Mouse (Mus musculus) MEL (cell line): ENCODE results near the gene Kank1. TPM values are rescaled to one million over a fixed set of nuclear protein-coding genes. Genes with fewer than 3 reads are reported as not detected.

ENCODE experiments used
- DNase-seq: peaks from one replicate; pipeline ENCODE4 v3.0.0; 2011; ENCODE audit warnings: low read depth, low spot score
- H3K27ac ChIP-seq: 2 replicates; pipeline ENCODE4 v1.5.1; 2012; ENCODE audit warnings: low read depth, mild to moderate bottlenecking, control low read depth, low read length, moderate library complexity; ENCODE audit not compliant: control insufficient read depth
- H3K27me3 ChIP-seq, 2 experiments: fragments of 150-350 bp in 1 of 2; sonication (generic) in 1 of 2; 2 replicates each; pipeline ENCODE4 v1.6.1; 2012; ENCODE audit warnings: low read length in 2 of 2, mild to moderate bottlenecking in 2 of 2, improper control_type of control experiment in 1 of 2, moderate library complexity in 1 of 2; ENCODE audit not compliant: insufficient read depth in 2 of 2, control insufficient read depth in 1 of 2
- H3K36me3 ChIP-seq, 2 experiments: 2 replicates each; pipeline ENCODE4 v1.6.1; 2012 to 2014; ENCODE audit warnings: low read length in 2 of 2, improper control_type of control experiment in 1 of 2, inconsistent platforms in 1 of 2, mild to moderate bottlenecking in 1 of 2; ENCODE audit not compliant: insufficient read depth in 2 of 2, control insufficient read depth in 1 of 2
- H3K4me1 ChIP-seq, 2 experiments: fragments of 150-350 bp in 1 of 2; sonication (generic) in 1 of 2; 2 replicates each; pipeline ENCODE4 v1.6.1; 2012; ENCODE audit warnings: low read length in 2 of 2, improper control_type of control experiment in 1 of 2, mild to moderate bottlenecking in 1 of 2; ENCODE audit not compliant: insufficient read depth in 2 of 2, control insufficient read depth in 1 of 2
- H3K4me3 ChIP-seq, 2 experiments: fragments of 150-350 bp in 1 of 2; sonication (generic) in 1 of 2; 2 replicates each; pipeline ENCODE4 v1.5.1; 2012; ENCODE audit warnings: low read depth in 2 of 2, low read length in 2 of 2, mild to moderate bottlenecking in 2 of 2, moderate library complexity in 2 of 2, control low read depth in 1 of 2, improper control_type of control experiment in 1 of 2; ENCODE audit not compliant: control insufficient read depth in 1 of 2, insufficient read depth in 1 of 2
- H3K79me2 ChIP-seq: 2 replicates; pipeline ENCODE4 v1.6.1; 2012; ENCODE audit warnings: mild to moderate bottlenecking, low read length, moderate library complexity; ENCODE audit not compliant: control insufficient read depth, poor library complexity, insufficient read depth
- H3K9ac ChIP-seq: 2 replicates; pipeline ENCODE4 v1.6.1; 2012; ENCODE audit warnings: low read depth, mild to moderate bottlenecking, control low read depth, low read length, moderate library complexity; ENCODE audit not compliant: control insufficient read depth, poor library complexity, severe bottlenecking
- H3K9me3 ChIP-seq: fragments of 150-350 bp; sonication (generic); replicated peaks from 2 replicates; pipeline ENCODE4 v1.6.1; 2012; ENCODE audit warnings: mild to moderate bottlenecking, low read length, improper control_type of control experiment, moderate library complexity; ENCODE audit not compliant: insufficient read depth
- CHD1 ChIP-seq: IDR thresholded peaks from 2 replicates; pipeline ENCODE4 v1.6.1; 2012; ENCODE audit warnings: low read depth, mild to moderate bottlenecking, inconsistent platforms, low read length, improper control_type of control experiment
- CHD2 ChIP-seq: IDR thresholded peaks from 2 replicates; pipeline ENCODE4 v1.6.1; 2011; ENCODE audit warnings: low read length, improper control_type of control experiment
- CTCF ChIP-seq, 3 experiments: IDR thresholded peaks in 2 of 3; conservative IDR thresholded peaks in 1 of 3; 2 replicates each; pipeline ENCODE4 v1.5.1; 2011 to 2012; ENCODE audit warnings: low read length in 3 of 3, low read depth in 2 of 3, mild to moderate bottlenecking in 2 of 3, improper control_type of control experiment in 1 of 3, inconsistent platforms in 1 of 3, mixed read lengths in 1 of 3, moderate library complexity in 1 of 3; ENCODE audit not compliant: control insufficient read depth in 1 of 3, insufficient read depth in 1 of 3, poor library complexity in 1 of 3, severe bottlenecking in 1 of 3
- EP300 ChIP-seq, 2 experiments: IDR thresholded peaks; 2 replicates each; pipeline ENCODE4 v1.6.1; 2011; ENCODE audit warnings: improper control_type of control experiment in 2 of 2, low read length in 2 of 2, low read depth in 1 of 2, mild to moderate bottlenecking in 1 of 2
- ETS1 ChIP-seq: IDR thresholded peaks from 2 replicates; pipeline ENCODE4 v1.6.1; 2012; ENCODE audit warnings: low read depth, mild to moderate bottlenecking, inconsistent platforms, low read length, improper control_type of control experiment, moderate library complexity
- GABPA ChIP-seq: IDR thresholded peaks from 2 replicates; pipeline ENCODE4 v1.6.1; 2012; ENCODE audit warnings: low read depth, mild to moderate bottlenecking, inconsistent platforms, low read length, improper control_type of control experiment, moderate library complexity
- HCFC1 ChIP-seq: IDR thresholded peaks from 2 replicates; pipeline ENCODE4 v1.6.1; 2012; ENCODE audit warnings: low read depth, mild to moderate bottlenecking, inconsistent platforms, low read length, improper control_type of control experiment, moderate library complexity
- JUND ChIP-seq: IDR thresholded peaks from 2 replicates; pipeline ENCODE4 v1.6.1; 2011; ENCODE audit warnings: low read depth, mild to moderate bottlenecking, improper control_type of control experiment, low read length
- KAT2A ChIP-seq: conservative IDR thresholded peaks from 2 replicates; pipeline ENCODE4 v1.6.1; 2012; ENCODE audit warnings: low read depth, low read length, improper control_type of control experiment, inconsistent platforms
- MAFK ChIP-seq: IDR thresholded peaks from 2 replicates; pipeline ENCODE4 v1.6.1; 2011; ENCODE audit warnings: low read depth, mild to moderate bottlenecking, low read length, improper control_type of control experiment, borderline replicate concordance
- MEF2A ChIP-seq: IDR thresholded peaks from 2 replicates; pipeline ENCODE4 v1.6.1; 2014; ENCODE audit warnings: low read depth, mild to moderate bottlenecking, inconsistent platforms, low read length, improper control_type of control experiment; ENCODE audit not compliant: poor library complexity, insufficient replicate concordance, severe bottlenecking; ENCODE audit errors: extremely low read depth
- NELFE ChIP-seq: IDR thresholded peaks from 2 replicates; pipeline ENCODE4 v1.6.1; 2011; ENCODE audit warnings: low read depth, low read length, improper control_type of control experiment
- NRF1 ChIP-seq: IDR thresholded peaks from 2 replicates; pipeline ENCODE4 v1.6.1; 2014; ENCODE audit warnings: low read depth, mild to moderate bottlenecking, inconsistent platforms, low read length, improper control_type of control experiment, moderate library complexity; ENCODE audit not compliant: poor library complexity, insufficient read depth, severe bottlenecking
- POLR2AphosphoS2 ChIP-seq: IDR thresholded peaks from 2 replicates; pipeline ENCODE4 v1.6.1; 2011; ENCODE audit warnings: low read length, improper control_type of control experiment
- POLR2AphosphoS5 ChIP-seq: IDR thresholded peaks from 2 replicates; pipeline ENCODE4 v1.6.1; 2012; ENCODE audit warnings: low read depth, borderline replicate concordance, mild to moderate bottlenecking, inconsistent platforms, low read length, moderate library complexity, mixed read lengths
- RAD21 ChIP-seq: IDR thresholded peaks from 2 replicates; pipeline ENCODE4 v1.6.1; 2011; ENCODE audit warnings: mild to moderate bottlenecking, low read depth, low read length, improper control_type of control experiment
- RCOR1 ChIP-seq: IDR thresholded peaks from 2 replicates; pipeline ENCODE4 v1.6.1; 2012; ENCODE audit warnings: low read depth, mild to moderate bottlenecking, inconsistent platforms, low read length, improper control_type of control experiment
- TAL1 ChIP-seq: IDR thresholded peaks from 2 replicates; pipeline ENCODE4 v1.6.1; 2012; ENCODE audit warnings: mild to moderate bottlenecking, inconsistent platforms, low read length, moderate library complexity, mixed read lengths
- TBP ChIP-seq: IDR thresholded peaks from 2 replicates; pipeline ENCODE4 v1.8.0; 2011; ENCODE audit warnings: low read depth, low read length, improper control_type of control experiment
- UBTF ChIP-seq: IDR thresholded peaks from 2 replicates; pipeline ENCODE4 v1.6.1; 2012; ENCODE audit warnings: low read depth, mild to moderate bottlenecking, inconsistent platforms, low read length, improper control_type of control experiment, moderate library complexity, borderline replicate concordance; ENCODE audit not compliant: insufficient read depth
- USF2 ChIP-seq, 2 experiments: IDR thresholded peaks; 2 replicates each; pipeline ENCODE4 v1.6.1; 2011 to 2012; ENCODE audit warnings: improper control_type of control experiment in 2 of 2, low read length in 2 of 2, borderline replicate concordance in 1 of 2, inconsistent platforms in 1 of 2, low read depth in 1 of 2, mild to moderate bottlenecking in 1 of 2; ENCODE audit not compliant: insufficient read depth in 1 of 2
- polyA plus RNA-seq, 2 experiments: library from polyadenylated mRNA; stranded (reverse) in 1 of 2; unstranded in 1 of 2; fragments of >175 nt in 1 of 2; fragments of >200 nt in 1 of 2; gene quantifications; 2 replicates each; pipeline versions ENCODE4 v1.2.1 to v1.2.4; 2012; ENCODE audit warnings: low replicate concordance in 2 of 2, low read depth in 1 of 2; ENCODE audit not compliant: insufficient read length in 2 of 2, insufficient read depth in 1 of 2, missing spikeins in 1 of 2
- total RNA-seq: library from RNA; depleted of rRNA; stranded (reverse); fragments of 300-350 nt; gene quantifications from 2 replicates; pipeline ENCODE4 v1.2.3, GENCODE M21; 2012

Gene Kank1
- total and polyA plus RNA-seq, 3 experiments = not detected

GRCm38 (mm10) chr19:25315993-25316392 is 79.2 kb downstream of the Kank1 start:
- DNase-seq = no peak
- no peaks in the 10 kb centered on the region for H3K9me3 ChIP-seq
- H3K27ac ChIP-seq = no peak overlapping the region
- no peak overlapping the region for H3K9ac ChIP-seq
- TF ChIP-seq GABPA (no peak), CHD1 (no peak), MEF2A (no peak), MAFK (no peak), ETS1 (no peak), UBTF (no peak), EP300 (IDR thresholded peaks at IDR 0.05; ENCODE audit: low read depth in 1 of 2, low read length in 2 of 2) (no peak), JUND (no peak), RCOR1 (no peak), CHD2 (no peak), NRF1 (no peak), KAT2A (no peak), HCFC1 (no peak)
- no peaks in the 10 kb centered on the region for H3K4me1 ChIP-seq
- H3K79me2 ChIP-seq = no peaks in the 10 kb centered on the region
- H3K27me3 ChIP-seq = no peaks in the 10 kb centered on the region; a peak in 1 of 4 replicates
- no peaks in the 10 kb centered on the region for H3K36me3 ChIP-seq
- H3K4me3 ChIP-seq = no peak overlapping the region

GRCm38 (mm10) chr19:25324265-25324664 is 87.5 kb downstream of the Kank1 start:
- Histone ChIP-seq H3K4me3 (no peak overlapping the region), H3K9me3 (no peaks in the 10 kb centered on the region), H3K27ac (no peak overlapping the region), H3K4me1 (no peaks in the 10 kb centered on the region), H3K27me3 (no peaks in the 10 kb centered on the region; a peak in 1 of 4 replicates), H3K36me3 (no peaks in the 10 kb centered on the region), H3K9ac (no peak overlapping the region), H3K79me2 (no peaks in the 10 kb centered on the region)
- TF ChIP-seq TBP = no peak
- no peak for TF ChIP-seq JUND
- TF ChIP-seq CHD1 = no peak
- TF ChIP-seq UBTF = no peak
- no peak for TF ChIP-seq TAL1
- no peak for TF ChIP-seq MEF2A
- TF ChIP-seq POLR2AphosphoS5 = no peak
- no peak for TF ChIP-seq RAD21
- TF ChIP-seq POLR2AphosphoS2 = no peak
- TF ChIP-seq NELFE = no peak
- TF ChIP-seq CTCF (IDR thresholded peaks at IDR 0.05 in 2 of 3, conservative IDR thresholded peaks at IDR 0.05 in 1 of 3; ENCODE audit: control insufficient read depth in 1 of 3, insufficient read depth in 1 of 3, low read depth in 2 of 3, low read length in 3 of 3, poor library complexity in 1 of 3, severe bottlenecking in 1 of 3) = no peak
- no peak for TF ChIP-seq USF2 (IDR thresholded peaks at IDR 0.05; ENCODE audit: borderline replicate concordance in 1 of 2, insufficient read depth in 1 of 2, low read depth in 1 of 2, low read length in 2 of 2)
- DNase-seq = no peak
